Mouse (Mus musculus): ENCODE data around the gene Zfp282. TPM values are rescaled to one million over a fixed set of nuclear protein-coding genes. Genes with fewer than 3 reads are reported as not detected.

The Zfp282 gene
- polyA plus RNA-seq, 1 experiment from 2014 or later, result 9.5 TPM

GRCm38 (mm10) chr6:47878593-47878992 lies 1.6 kb downstream of the Zfp282 start:
- Histone ChIP-seq H3K27me3 (ENCODE audit: control insufficient read depth, insufficient read depth, low read length) (no peaks in the 10 kb centered on the region), H3K4me1 (ENCODE audit: control insufficient read depth, insufficient read depth, low read length) (peaks cover 14% of the 10 kb centered on the region), H3K36me3 (ENCODE audit: control insufficient read depth, insufficient read depth) (peaks cover 29% of the 10 kb centered on the region), H3K9me3 (replicated peaks; ENCODE audit: control insufficient read depth, low read length) (no peaks in the 10 kb centered on the region), H3K4me2 (ENCODE audit: low read depth, low read length) (peak overlapping the region; percentile 97), H3K9ac (ENCODE audit: low read length) (peak overlapping the region; percentile 97), H3K27ac (ENCODE audit: low read length) (peak overlapping the region; percentile 97; the same call in 1 of the 2 replicates), H3K4me3 (ENCODE audit: low read length) (peak overlapping the region; percentile 90)
- 44% methylated on average over 3 of the region's 3 CpGs for WGBS
- ATAC-seq (replicated peaks; ENCODE audit: extremely low read depth, insufficient read depth, low FRiP score), result no peak

DNA sequence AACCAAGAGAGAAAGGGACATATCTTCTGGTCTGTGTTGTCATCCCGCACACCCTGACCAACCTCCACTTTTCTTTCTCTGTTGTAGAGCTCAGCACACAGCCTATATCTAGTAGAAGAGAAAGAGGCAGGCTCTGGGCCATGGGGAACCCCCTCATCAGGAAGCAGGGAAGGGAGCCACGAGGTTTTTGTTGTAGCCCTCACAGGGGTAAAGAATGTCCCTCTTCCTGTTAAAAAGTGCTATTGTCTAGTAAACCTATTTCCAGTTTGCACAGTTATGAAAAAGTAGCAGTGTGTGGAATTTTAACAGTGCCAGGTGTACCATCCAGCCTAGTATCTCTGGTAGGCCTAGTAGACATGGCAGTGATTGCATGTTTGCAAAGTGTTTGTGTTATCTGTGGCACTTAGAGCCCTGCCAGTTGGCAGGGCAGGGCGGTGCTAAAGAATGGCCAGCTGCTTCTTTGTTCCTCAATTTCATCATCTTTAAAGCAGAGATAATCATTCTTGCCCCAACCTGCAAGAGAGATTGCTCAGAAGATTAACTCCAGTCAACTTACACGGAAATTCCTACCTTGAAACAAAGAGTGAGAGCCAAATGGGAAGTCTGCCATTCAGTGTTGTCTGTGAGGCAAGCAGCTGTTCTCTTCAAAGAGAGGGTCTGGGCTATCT lies 2.2 kb downstream of the Zfp282 start:
- Histone ChIP-seq H3K27ac (ENCODE audit: low read length) (no peak overlapping the region), H3K9me3 (replicated peaks; ENCODE audit: control insufficient read depth, low read length) (no peaks in the 10 kb centered on the region), H3K4me3 (ENCODE audit: low read length) (peak overlapping the region; percentile 90), H3K4me1 (ENCODE audit: control insufficient read depth, insufficient read depth, low read length) (peaks cover 14% of the 10 kb centered on the region), H3K36me3 (ENCODE audit: control insufficient read depth, insufficient read depth) (peaks cover 33% of the 10 kb centered on the region), H3K27me3 (ENCODE audit: control insufficient read depth, insufficient read depth, low read length) (no peaks in the 10 kb centered on the region), H3K9ac (ENCODE audit: low read length) (peak overlapping the region; percentile 7), H3K4me2 (ENCODE audit: low read depth, low read length) (peak overlapping the region; percentile 97)
- no peak for ATAC-seq (replicated peaks; ENCODE audit: extremely low read depth, insufficient read depth, low FRiP score)
- 58% methylated on average over 4 of the region's 4 CpGs for WGBS

DNA sequence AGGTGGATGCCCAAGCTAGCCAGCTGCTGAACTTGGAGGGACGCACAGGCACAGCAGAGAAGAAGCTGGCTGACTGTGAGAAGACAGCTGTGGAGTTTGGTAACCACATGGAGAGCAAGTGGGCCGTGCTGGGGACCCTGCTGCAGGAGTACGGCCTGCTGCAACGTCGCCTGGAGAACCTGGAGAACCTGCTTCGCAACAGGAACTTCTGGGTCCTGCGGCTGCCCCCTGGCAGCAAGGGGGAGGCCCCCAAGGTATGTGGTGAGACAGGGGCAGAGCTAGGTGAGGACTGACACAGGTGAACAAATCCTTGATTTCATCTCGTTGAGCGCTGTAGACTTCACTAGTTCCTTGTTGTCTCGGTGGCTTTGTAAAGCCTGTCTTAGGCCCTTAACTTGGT lies 3.2 kb downstream of the Zfp282 start:
- peaks cover 40% of the 10 kb centered on the region for H3K36me3 ChIP-seq (ENCODE audit: control insufficient read depth, insufficient read depth)
- no peaks in the 10 kb centered on the region for H3K9me3 ChIP-seq (replicated peaks; ENCODE audit: control insufficient read depth, low read length)
- peaks cover 14% of the 10 kb centered on the region for H3K4me1 ChIP-seq (ENCODE audit: control insufficient read depth, insufficient read depth, low read length)
- H3K4me3 ChIP-seq (ENCODE audit: low read length), result no peak overlapping the region
- H3K9ac ChIP-seq (ENCODE audit: low read length), result no peak overlapping the region
- WGBS, result 93% methylated on average over 10 of the region's 10 CpGs
- H3K27ac ChIP-seq (ENCODE audit: low read length), result no peak overlapping the region
- no peaks in the 10 kb centered on the region for H3K27me3 ChIP-seq (ENCODE audit: control insufficient read depth, insufficient read depth, low read length)
- no peak for ATAC-seq (replicated peaks; ENCODE audit: extremely low read depth, insufficient read depth, low FRiP score)
- H3K4me2 ChIP-seq (ENCODE audit: low read depth, low read length), result no peak overlapping the region

DNA sequence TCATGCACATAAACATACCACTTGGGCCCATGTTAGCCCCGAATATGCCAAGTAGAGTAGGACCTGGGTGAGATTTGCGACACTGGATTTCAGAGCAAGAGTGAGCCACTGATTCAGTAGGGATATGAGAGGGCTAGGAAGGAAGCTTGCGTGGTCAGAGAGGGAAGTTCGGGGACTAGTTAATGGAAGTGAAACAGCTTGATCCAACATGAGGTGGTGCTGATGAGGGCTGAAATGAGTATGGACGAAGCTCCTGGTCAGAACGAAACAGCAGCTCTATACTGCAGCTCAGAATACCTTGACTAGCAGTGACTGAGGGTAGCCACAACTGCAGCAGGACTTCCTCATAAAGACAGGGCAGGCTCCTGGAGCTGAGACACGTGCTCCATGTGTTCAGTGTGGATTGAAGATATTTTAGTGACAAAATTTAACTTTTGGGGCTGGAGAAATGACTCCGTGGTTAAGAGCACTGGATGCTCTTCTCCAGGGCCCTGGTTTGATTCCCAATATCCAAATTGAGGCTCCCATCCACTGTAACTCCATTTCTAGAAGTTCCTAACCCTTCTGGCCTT lies 11.9 kb downstream of the Zfp282 start:
- 84% methylated on average over 8 of the region's 8 CpGs for WGBS
- H3K27ac ChIP-seq (ENCODE audit: low read length), result no peak overlapping the region
- H3K36me3 ChIP-seq (ENCODE audit: control insufficient read depth, insufficient read depth), result peaks cover 49% of the 10 kb centered on the region
- H3K9ac ChIP-seq (ENCODE audit: low read length), result no peak overlapping the region
- H3K9me3 ChIP-seq (replicated peaks; ENCODE audit: control insufficient read depth, low read length), result no peaks in the 10 kb centered on the region
- H3K4me2 ChIP-seq (ENCODE audit: low read depth, low read length), result no peak overlapping the region
- no peaks in the 10 kb centered on the region for H3K4me1 ChIP-seq (ENCODE audit: control insufficient read depth, insufficient read depth, low read length)
- no peak overlapping the region for H3K4me3 ChIP-seq (ENCODE audit: low read length)
- ATAC-seq (replicated peaks; ENCODE audit: extremely low read depth, insufficient read depth, low FRiP score), result no peak
- no peaks in the 10 kb centered on the region for H3K27me3 ChIP-seq (ENCODE audit: control insufficient read depth, insufficient read depth, low read length)

GRCm38 (mm10) chr6:47899416-47899815 lies 22.4 kb downstream of the Zfp282 start:
- Histone ChIP-seq H3K9ac (ENCODE audit: low read length) (no peak overlapping the region), H3K36me3 (ENCODE audit: control insufficient read depth, insufficient read depth) (peaks cover 44% of the 10 kb centered on the region), H3K27me3 (ENCODE audit: control insufficient read depth, insufficient read depth, low read length) (peaks cover 4% of the 10 kb centered on the region; the same call in 1 of the 2 replicates), H3K4me2 (ENCODE audit: low read depth, low read length) (no peak overlapping the region), H3K4me1 (ENCODE audit: control insufficient read depth, insufficient read depth, low read length) (no peaks in the 10 kb centered on the region), H3K27ac (ENCODE audit: low read length) (no peak overlapping the region), H3K9me3 (replicated peaks; ENCODE audit: control insufficient read depth, low read length) (peaks cover 4% of the 10 kb centered on the region; the same call in 1 of the 2 replicates), H3K4me3 (ENCODE audit: low read length) (no peak overlapping the region)
- ATAC-seq (replicated peaks; ENCODE audit: extremely low read depth, insufficient read depth, low FRiP score), result no peak
- WGBS, result 87% methylated on average over 6 of the region's 6 CpGs

GRCm38 (mm10) chr6:47903587-47903986 lies 26.6 kb downstream of the Zfp282 start:
- 70% methylated on average over 4 of the region's 4 CpGs for WGBS
- Histone ChIP-seq H3K4me2 (ENCODE audit: low read depth, low read length) (no peak overlapping the region), H3K4me3 (ENCODE audit: low read length) (no peak overlapping the region), H3K9me3 (replicated peaks; ENCODE audit: control insufficient read depth, low read length) (peaks cover 13% of the 10 kb centered on the region; the same call in 1 of the 2 replicates), H3K27ac (ENCODE audit: low read length) (no peak overlapping the region), H3K4me1 (ENCODE audit: control insufficient read depth, insufficient read depth, low read length) (no peaks in the 10 kb centered on the region), H3K27me3 (ENCODE audit: control insufficient read depth, insufficient read depth, low read length) (peaks cover 4% of the 10 kb centered on the region; the same call in 1 of the 2 replicates), H3K36me3 (ENCODE audit: control insufficient read depth, insufficient read depth) (peaks cover 66% of the 10 kb centered on the region), H3K9ac (ENCODE audit: low read length) (no peak overlapping the region)
- no peak for ATAC-seq (replicated peaks; ENCODE audit: extremely low read depth, insufficient read depth, low FRiP score)

GRCm38 (mm10) chr6:47904361-47904760 lies 27.4 kb downstream of the Zfp282 start:
- Histone ChIP-seq H3K4me3 (ENCODE audit: low read length) (no peak overlapping the region), H3K9me3 (replicated peaks; ENCODE audit: control insufficient read depth, low read length) (peaks cover 13% of the 10 kb centered on the region; the same call in 1 of the 2 replicates), H3K4me1 (ENCODE audit: control insufficient read depth, insufficient read depth, low read length) (no peaks in the 10 kb centered on the region), H3K27me3 (ENCODE audit: control insufficient read depth, insufficient read depth, low read length) (peaks cover 4% of the 10 kb centered on the region; the same call in 1 of the 2 replicates), H3K36me3 (ENCODE audit: control insufficient read depth, insufficient read depth) (peaks cover 66% of the 10 kb centered on the region), H3K27ac (ENCODE audit: low read length) (no peak overlapping the region), H3K4me2 (ENCODE audit: low read depth, low read length) (no peak overlapping the region), H3K9ac (ENCODE audit: low read length) (no peak overlapping the region)
- no peak for ATAC-seq (replicated peaks; ENCODE audit: extremely low read depth, insufficient read depth, low FRiP score)
- 57% methylated on average over 19 of the region's 19 CpGs for WGBS

- Histone ChIP-seq H3K4me2 (ENCODE audit: low read depth, low read length) (no peak overlapping the region), H3K9me3 (replicated peaks; ENCODE audit: control insufficient read depth, low read length) (peaks cover 13% of the 10 kb centered on the region; the same call in 1 of the 2 replicates), H3K9ac (ENCODE audit: low read length) (no peak overlapping the region), H3K36me3 (ENCODE audit: control insufficient read depth, insufficient read depth) (peaks cover 61% of the 10 kb centered on the region), H3K27ac (ENCODE audit: low read length) (no peak overlapping the region), H3K27me3 (ENCODE audit: control insufficient read depth, insufficient read depth, low read length) (peaks cover 4% of the 10 kb centered on the region; the same call in 1 of the 2 replicates), H3K4me3 (ENCODE audit: low read length) (no peak overlapping the region), H3K4me1 (ENCODE audit: control insufficient read depth, insufficient read depth, low read length) (no peaks in the 10 kb centered on the region)
- 75% methylated on average over 44 of the region's 44 CpGs for WGBS
- no peak for ATAC-seq (replicated peaks; ENCODE audit: extremely low read depth, insufficient read depth, low FRiP score)
These were observed 28.1 kb downstream of the Zfp282 start for GRCm38 (mm10) chr6:47904917-47905695.

- peaks cover 51% of the 10 kb centered on the region for H3K36me3 ChIP-seq (ENCODE audit: control insufficient read depth, insufficient read depth)
- peaks cover 13% of the 10 kb centered on the region; the same call in 1 of the 2 replicates for H3K9me3 ChIP-seq (replicated peaks; ENCODE audit: control insufficient read depth, low read length)
- no peak overlapping the region for H3K27ac ChIP-seq (ENCODE audit: low read length)
- WGBS, result 91% methylated on average over 5 of the region's 5 CpGs
- H3K4me2 ChIP-seq (ENCODE audit: low read depth, low read length), result no peak overlapping the region
- ATAC-seq (replicated peaks; ENCODE audit: extremely low read depth, insufficient read depth, low FRiP score), result no peak
- H3K4me1 ChIP-seq (ENCODE audit: control insufficient read depth, insufficient read depth, low read length), result no peaks in the 10 kb centered on the region
- H3K27me3 ChIP-seq (ENCODE audit: control insufficient read depth, insufficient read depth, low read length), result peaks cover 4% of the 10 kb centered on the region; the same call in 1 of the 2 replicates
- H3K4me3 ChIP-seq (ENCODE audit: low read length), result no peak overlapping the region
- no peak overlapping the region for H3K9ac ChIP-seq (ENCODE audit: low read length)
These were observed 29.3 kb downstream of the Zfp282 start for GRCm38 (mm10) chr6:47906326-47906725.
